In the genomic region with DNA sequence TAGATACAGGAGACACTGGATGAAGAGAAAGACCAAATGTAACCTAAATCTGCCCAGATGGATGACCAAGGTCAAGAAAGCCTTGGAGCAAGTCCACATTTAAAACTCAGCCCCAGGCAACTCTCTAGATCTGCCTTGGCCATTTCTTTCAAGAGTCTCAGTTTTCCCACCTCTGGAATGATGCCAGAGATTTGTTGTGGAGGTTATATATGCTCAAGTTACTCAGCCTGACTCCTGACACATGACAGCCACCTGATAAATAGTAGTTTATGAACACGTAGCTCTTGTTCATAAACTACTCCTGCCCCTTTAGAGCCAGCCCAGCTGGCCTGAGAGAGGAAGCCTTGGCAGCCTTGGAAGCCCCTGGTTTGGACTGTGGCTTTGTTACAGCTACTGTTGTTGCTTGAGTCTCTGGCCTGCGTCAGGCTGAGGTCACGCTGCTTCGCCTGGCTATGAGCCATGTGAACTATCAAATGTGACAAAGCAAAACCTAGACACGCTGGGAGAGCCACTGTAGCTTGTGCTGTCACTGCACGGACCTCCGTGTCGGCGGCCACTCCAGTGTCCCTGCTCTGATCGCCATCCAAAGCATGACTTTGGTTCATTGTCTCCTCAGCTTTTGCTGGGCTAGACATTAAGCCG, we compare ENCODE assay signal across 8 mouse cellular contexts.
DNase-seq lines count a peak whose midpoint lies in the region; ATAC-seq and TF ChIP-seq lines count a peak whose summit lies in the region.

No protein-coding gene starts in this region.

- TF ChIP-seq CTCF in kidney, postnatal 0 days (IDR thresholded peaks at IDR 0.05; ENCODE audit: low read depth): no peak
- TF ChIP-seq CTCF in thymus, adult 2 months (IDR thresholded peaks at IDR 0.05; ENCODE audit: borderline replicate concordance, control insufficient read depth, extremely low read depth, insufficient read depth, low read length, poor library complexity): no peak

- H3K27me3 ChIP-seq in heart, embryonic 14.5 days (ENCODE audit: control insufficient read depth, insufficient read depth, low read length): no peaks in the 10 kb centered on the region
- H3K27me3 ChIP-seq in kidney, postnatal 0 days (ENCODE audit: insufficient read depth, low read length): no peaks in the 10 kb centered on the region
- H3K27me3 ChIP-seq in midbrain, embryonic 11.5 days (ENCODE audit: control insufficient read depth, insufficient read depth, low read length): no peaks in the 10 kb centered on the region
- H3K27me3 ChIP-seq in thymus, adult 2 months (ENCODE audit: control insufficient read depth, insufficient read depth, low read length): no peaks in the 10 kb centered on the region

- peak overlapping the region; percentile 40 for H3K4me2 ChIP-seq in heart, embryonic 14.5 days (ENCODE audit: low read length)
- H3K4me2 ChIP-seq in kidney, postnatal 0 days (ENCODE audit: low read length): no peak overlapping the region
- H3K4me2 ChIP-seq in midbrain, embryonic 11.5 days: no peak overlapping the region

- H3K9ac ChIP-seq in heart, embryonic 14.5 days (ENCODE audit: low read length): no peak overlapping the region
- no peak overlapping the region for H3K9ac ChIP-seq in kidney, postnatal 0 days (ENCODE audit: low read depth, low read length)
- no peak overlapping the region for H3K9ac ChIP-seq in midbrain, embryonic 11.5 days (ENCODE audit: low read length)

- H3K27ac ChIP-seq in heart, embryonic 14.5 days (replicated peaks in 1 of 2; ENCODE audit: control insufficient read depth in 1 of 2, insufficient read depth in 1 of 2, low read depth in 2 of 2, low read length in 2 of 2): peak overlapping the region; percentile 59 to 64
- no peak overlapping the region for H3K27ac ChIP-seq in kidney, postnatal 0 days
- H3K27ac ChIP-seq in midbrain, embryonic 11.5 days (ENCODE audit: low read depth, low read length): peak overlapping the region; percentile 35
- H3K27ac ChIP-seq in thymus, adult 2 months (ENCODE audit: control insufficient read depth, insufficient read depth, low read length): no peak overlapping the region

- H3K4me1 ChIP-seq in heart, embryonic 14.5 days (ENCODE audit: control insufficient read depth in 2 of 2, insufficient read depth in 2 of 2, low read length in 2 of 2): peaks cover 41 to 66% of the 10 kb centered on the region in 2 experiments
- H3K4me1 ChIP-seq in kidney, postnatal 0 days (replicated peaks; ENCODE audit: insufficient read depth, low read length): peaks cover 47% of the 10 kb centered on the region
- peaks cover 60% of the 10 kb centered on the region for H3K4me1 ChIP-seq in midbrain, embryonic 11.5 days (ENCODE audit: control insufficient read depth, insufficient read depth, low read length)
- H3K4me1 ChIP-seq in thymus, adult 2 months (replicated peaks; ENCODE audit: control insufficient read depth, insufficient read depth, low read length): no peaks in the 10 kb centered on the region

- no peak for TF ChIP-seq POLR2A in thymus, adult 2 months (IDR thresholded peaks at IDR 0.05; ENCODE audit: control insufficient read depth, extremely low read depth, insufficient read depth, low read length, poor library complexity)

- no peaks in the 10 kb centered on the region for H3K9me3 ChIP-seq in heart, embryonic 14.5 days (ENCODE audit: control insufficient read depth, low read length)
- H3K9me3 ChIP-seq in kidney, postnatal 0 days (replicated peaks; ENCODE audit: low read length): no peaks in the 10 kb centered on the region
- H3K9me3 ChIP-seq in midbrain, embryonic 11.5 days (ENCODE audit: control insufficient read depth, low read length): no peaks in the 10 kb centered on the region

- WGBS in heart, embryonic 14.5 days: 20% methylated on average over 11 of the region's 11 CpGs
- WGBS in kidney, postnatal 0 days: 37% methylated on average over 11 of the region's 11 CpGs
- WGBS in midbrain, embryonic 11.5 days: 73% methylated on average over 11 of the region's 11 CpGs
- WGBS in thymus, adult 2 months: 88% methylated on average over 11 of the region's 11 CpGs

- ATAC-seq in heart, embryonic 14.5 days (ENCODE audit: insufficient number of reproducible peaks, insufficient read depth, low FRiP score, low read depth): peak; percentile 52
- ATAC-seq in kidney, postnatal 0 days (replicated peaks; ENCODE audit: low FRiP score, low read depth): no peak; the same call in 1 of the 2 replicates
- ATAC-seq in midbrain, embryonic 11.5 days (ENCODE audit: low FRiP score): no peak

- peak; percentile 23 to 53 for DNase-seq in right cerebral cortex, adult 2 months (ENCODE audit: low spot score in 2 of 2)
- no peak for DNase-seq in right cerebral cortex, postnatal 4 days
- peak; percentile 75 to 82 for DNase-seq in cerebellum, postnatal 10 days
- DNase-seq in kidney, postnatal 0 days (ENCODE audit: low spot score): peak; percentile 57
- DNase-seq in midbrain, embryonic 11.5 days (ENCODE audit: low spot score, missing footprints): no peak
- no peak for DNase-seq in thymus, postnatal 10 days (ENCODE audit: low spot score in 2 of 2)
- no peak for DNase-seq in thymus, adult 2 months

- H3K4me3 ChIP-seq in heart, embryonic 14.5 days (ENCODE audit: control insufficient read depth in 1 of 2, insufficient read depth in 1 of 2, low read depth in 1 of 2, low read length in 2 of 2): no peak overlapping the region
- no peak overlapping the region for H3K4me3 ChIP-seq in kidney, postnatal 0 days (replicated peaks; ENCODE audit: low read depth, low read length)
- H3K4me3 ChIP-seq in midbrain, embryonic 11.5 days (ENCODE audit: low read depth, low read length): no peak overlapping the region
- H3K4me3 ChIP-seq in thymus, adult 2 months (ENCODE audit: control insufficient read depth, insufficient read depth, low read length): no peak overlapping the region

- no peaks in the 10 kb centered on the region for H3K36me3 ChIP-seq in heart, embryonic 14.5 days (ENCODE audit: control insufficient read depth, insufficient read depth, low read length)
- no peaks in the 10 kb centered on the region for H3K36me3 ChIP-seq in kidney, postnatal 0 days (ENCODE audit: insufficient read depth, low read length)
- no peaks in the 10 kb centered on the region for H3K36me3 ChIP-seq in midbrain, embryonic 11.5 days (ENCODE audit: control insufficient read depth, insufficient read depth, low read length)
- H3K36me3 ChIP-seq in thymus, adult 2 months (ENCODE audit: control insufficient read depth, insufficient read depth, low read length): no peaks in the 10 kb centered on the region

Comparison
In these comparisons a context has a peak if more than half of its experiments do, and no peak if none do; other contexts are left out.
1. DNase-seq: peak in right cerebral cortex, adult 2 months (2 of 2), cerebellum, postnatal 10 days (2 of 2) and kidney, postnatal 0 days (single experiment); none in right cerebral cortex, postnatal 4 days (single experiment), midbrain, embryonic 11.5 days (single experiment), thymus, postnatal 10 days (0 of 2) and thymus, adult 2 months (single experiment).
2. H3K27ac ChIP-seq: peak in heart, embryonic 14.5 days (2 of 2) and midbrain, embryonic 11.5 days (single experiment); none in kidney, postnatal 0 days (single experiment) and thymus, adult 2 months (single experiment).